Mouse (Mus musculus) liver, embryonic 14.5 days (tissue): Measurements from ENCODE around the gene Btbd9. TPM values are rescaled to one million over a fixed set of nuclear protein-coding genes. Genes with fewer than 3 reads are reported as not detected.

ENCODE experiments used
- ATAC-seq: fragments of 200-750 bp; cut with Nextera tagmentation; 2 replicates; pipeline ENCODE4 v1.8.0; 2017; ENCODE audit warnings: moderate number of reproducible peaks, mild to moderate bottlenecking, moderate library complexity; ENCODE audit not compliant: insufficient read depth
- DNase-seq, 3 experiments: peaks; one replicate each; pipeline ENCODE4 v3.0.0-alpha.2; 2012 to 2013; ENCODE audit warnings: low read depth in 3 of 3, low spot score in 3 of 3
- H3K27ac ChIP-seq: fragments of 300-500 bp; sonication (generic); 2 replicates; pipeline ENCODE4 v1.5.1; 2014; ENCODE audit warnings: moderate library complexity, mild to moderate bottlenecking, control low read depth, inconsistent platforms
- H3K27me3 ChIP-seq: fragments of 300-500 bp; sonication (generic); 2 replicates; pipeline ENCODE4 v1.6.1; 2014; ENCODE audit warnings: mild to moderate bottlenecking, low read length, moderate library complexity; ENCODE audit not compliant: control insufficient read depth, insufficient read depth
- H3K36me3 ChIP-seq: fragments of 300-500 bp; sonication (generic); replicated peaks from 2 replicates; pipeline ENCODE4 v1.6.1; 2014; ENCODE audit warnings: low read depth; ENCODE audit not compliant: control insufficient read depth, insufficient read depth
- H3K4me1 ChIP-seq, 2 experiments: fragments of 200-500 bp in 1 of 2; fragments of 300-500 bp in 1 of 2; sonication (generic) in 1 of 2; replicated peaks; 2 replicates each; pipeline ENCODE4 v1.6.1; 2012 to 2014; ENCODE audit warnings: antibody characterized with exemption in 1 of 2, inconsistent platforms in 1 of 2, low read length in 1 of 2; ENCODE audit not compliant: control insufficient read depth in 2 of 2, insufficient read depth in 2 of 2
- H3K4me2 ChIP-seq: fragments of 300-500 bp; sonication (generic); 2 replicates; pipeline ENCODE4 v1.6.1; 2014; ENCODE audit warnings: low read depth, mild to moderate bottlenecking, control low read depth, moderate library complexity
- H3K4me3 ChIP-seq, 2 experiments: fragments of 200-500 bp in 1 of 2; fragments of 300-500 bp in 1 of 2; sonication (generic) in 1 of 2; 2 replicates each; pipeline ENCODE4 v1.5.1; 2012 to 2014; ENCODE audit warnings: low read depth in 2 of 2, low read length in 2 of 2, mild to moderate bottlenecking in 2 of 2, control low read depth in 1 of 2, inconsistent platforms in 1 of 2, moderate library complexity in 1 of 2; ENCODE audit not compliant: insufficient read depth in 1 of 2
- H3K9ac ChIP-seq: fragments of 300-500 bp; sonication (generic); replicated peaks from 2 replicates; pipeline ENCODE4 v1.6.1; 2014; ENCODE audit warnings: mild to moderate bottlenecking, control low read depth, moderate library complexity
- H3K9me3 ChIP-seq: fragments of 300-500 bp; sonication (generic); 2 replicates; pipeline ENCODE4 v1.6.1; 2016; ENCODE audit warnings: low read length, mixed read lengths; ENCODE audit not compliant: control insufficient read depth
- CTCF ChIP-seq: IDR thresholded peaks from 2 replicates; pipeline ENCODE4 v1.5.1; 2016; ENCODE audit warnings: antibody characterized with exemption, low read depth, control low read depth
- EP300 ChIP-seq: IDR thresholded peaks from 2 replicates; pipeline ENCODE4 v1.6.1; 2016; ENCODE audit warnings: antibody characterized with exemption, low read depth
- whole genome bisulfite sequencing: fragments of 180-500 bp; shearing (Covaris S2); extraction: QIAGEN DNeasy Blood & Tissue Kit; methylation state at CpG from one replicate; pipeline ENCODE4 v1.1.7; 2014; ENCODE audit not compliant: insufficient replicate concordance; 5-methylcytosine and 5-hydroxymethylcytosine counted together
- polyA plus RNA-seq, 2 experiments: library from polyadenylated mRNA; depleted of rRNA in 1 of 2; stranded (reverse) in 1 of 2; unstranded in 1 of 2; fragments of >200 nt; fragmentation: Nextera tagmentation in 1 of 2; extraction: Ambion mirVana in 1 of 2; gene quantifications; 2 replicates each; pipeline versions ENCODE4 v1.2.1 to v1.2.3; 2012 to 2014

Gene Btbd9
- polyA plus RNA-seq, 2 experiments, result 2.7 to 9.6 TPM

- Histone ChIP-seq H3K4me1 (no peaks in the 10 kb centered on the region), H3K27ac (no peak overlapping the region), H3K27me3 (no peaks in the 10 kb centered on the region), H3K4me2 (no peak overlapping the region), H3K4me3 (no peak overlapping the region), H3K36me3 (no peaks in the 10 kb centered on the region), H3K9ac (no peak overlapping the region), H3K9me3 (no peaks in the 10 kb centered on the region)
- ATAC-seq, result no peak
- no peak for TF ChIP-seq CTCF
- TF ChIP-seq EP300, result no peak
- no peak for DNase-seq
- 77% methylated on average over 9 of the region's 9 CpGs for WGBS
Measured at GRCm38 (mm10) chr17:30452363-30452762, 123.9 kb downstream of the Btbd9 start.

- Histone ChIP-seq H3K9ac (no peak overlapping the region), H3K27ac (no peak overlapping the region), H3K4me2 (no peak overlapping the region), H3K4me3 (no peak overlapping the region), H3K36me3 (no peaks in the 10 kb centered on the region), H3K27me3 (no peaks in the 10 kb centered on the region), H3K4me1 (no peaks in the 10 kb centered on the region), H3K9me3 (no peaks in the 10 kb centered on the region)
- no peak for DNase-seq
- TF ChIP-seq CTCF (no peak), EP300 (no peak)
- no peak for ATAC-seq
- 75% methylated on average over 5 of the region's 5 CpGs for WGBS
Measured at GRCm38 (mm10) chr17:30448562-30448961, 127.7 kb downstream of the Btbd9 start.

GRCm38 (mm10) chr17:30445805-30446441 is 130.4 kb downstream of the Btbd9 start:
- no peak overlapping the region for H3K4me2 ChIP-seq
- no peaks in the 10 kb centered on the region for H3K27me3 ChIP-seq
- 74% methylated on average over 3 of the region's 3 CpGs for WGBS
- H3K27ac ChIP-seq, result no peak overlapping the region
- no peak overlapping the region for H3K4me3 ChIP-seq
- no peaks in the 10 kb centered on the region for H3K9me3 ChIP-seq
- no peak for TF ChIP-seq EP300
- H3K36me3 ChIP-seq, result no peaks in the 10 kb centered on the region
- ATAC-seq (no peak), DNase-seq (no peak)
- no peaks in the 10 kb centered on the region for H3K4me1 ChIP-seq
- no peak overlapping the region for H3K9ac ChIP-seq

GRCm38 (mm10) chr17:30439702-30440101 is 136.6 kb downstream of the Btbd9 start:
- no peak overlapping the region for H3K27ac ChIP-seq
- 0 out of 4 replicates have a peak, but pooled peaks cover 0 to 3% of the 10 kb centered on the region in 2 experiments for H3K4me1 ChIP-seq
- H3K36me3 ChIP-seq, result no peaks in the 10 kb centered on the region
- no peak for DNase-seq
- no peak overlapping the region for H3K4me2 ChIP-seq
- H3K27me3 ChIP-seq, result no peaks in the 10 kb centered on the region
- H3K9me3 ChIP-seq, result no peaks in the 10 kb centered on the region
- 60% methylated on average over 3 of the region's 3 CpGs for WGBS
- H3K4me3 ChIP-seq, result no peak overlapping the region
- H3K9ac ChIP-seq, result no peak overlapping the region
- ATAC-seq, result no peak
- no peak for TF ChIP-seq EP300
- no peak for TF ChIP-seq CTCF

- no peak overlapping the region for H3K9ac ChIP-seq
- no peaks in the 10 kb centered on the region for H3K36me3 ChIP-seq
- no peaks in the 10 kb centered on the region for H3K27me3 ChIP-seq
- no peaks in the 10 kb centered on the region for H3K9me3 ChIP-seq
- no peak overlapping the region for H3K4me2 ChIP-seq
- H3K4me3 ChIP-seq, result no peak overlapping the region
- H3K27ac ChIP-seq, result no peak overlapping the region
- TF ChIP-seq CTCF, result no peak
- no peak for TF ChIP-seq EP300
- ATAC-seq, result peak; percentile 47; the same call in 1 of the 2 replicates
- DNase-seq, result no peak
- H3K4me1 ChIP-seq, result 0 out of 4 replicates have a peak, but pooled peaks cover 0 to 3% of the 10 kb centered on the region in 2 experiments
- WGBS, result 57% methylated on average over 4 of the region's 4 CpGs
Measured at GRCm38 (mm10) chr17:30438786-30439185, 137.5 kb downstream of the Btbd9 start.
